Mouse (Mus musculus) left cerebral cortex, adult 2 months (tissue): ENCODE data around the gene Tnfaip2. TPM values are rescaled to one million over a fixed set of nuclear protein-coding genes. Genes with fewer than 3 reads are reported as not detected.

Experiments
- DNase-seq, 2 experiments: peaks; one replicate each; pipeline ENCODE4 v3.0.0; 2021 to 2022; ENCODE audit warnings: low spot score in 2 of 2, mixed read lengths in 1 of 2; ENCODE audit errors: extremely low spot score in 1 of 2
- H3K27ac ChIP-seq: fragments of 200-600 bp; 2 replicates; pipeline ENCODE4 v1.8.1; 2022
- H3K4me3 ChIP-seq: fragments of 200-600 bp; 2 replicates; pipeline ENCODE4 v1.8.1; 2022
- CTCF ChIP-seq: fragments of 200-600 bp; IDR thresholded peaks from 2 replicates; pipeline ENCODE4 v1.8.1; 2022; ENCODE audit warnings: antibody characterized with exemption, mild to moderate bottlenecking, moderate library complexity
- intact Hi-C: fragments of 180-260 bp; cut with DNase I; formaldehyde crosslinking; loops from one replicate; pipeline ENCODE4 v1.15.1; 2025
- total RNA-seq, 2 experiments: library from RNA; stranded (reverse); gene quantifications; 2 replicates each; pipeline ENCODE4 v1.2.3; 2021

The Tnfaip2 gene
- total RNA-seq, 2 experiments from 2014 or later, result 0.82 to 0.84 TPM

GRCm38 (mm10) chr12:111468206-111468605, 25.9 kb downstream of the Tnfaip2 start:
- no peak for TF ChIP-seq CTCF
- intact Hi-C loops, result loop anchor here (2.0 kb wide), 1 partner anchor 43 kb away; no protein-coding TSS in a partner anchor
- no peak for DNase-seq
- no peak overlapping the region for H3K4me3 ChIP-seq
- no peak overlapping the region for H3K27ac ChIP-seq

GRCm38 (mm10) chr12:111469507-111469906, 27.2 kb downstream of the Tnfaip2 start:
- intact Hi-C loops, result loop anchor here (2.0 kb wide), 1 partner anchor 45 kb away; no protein-coding TSS in a partner anchor
- Histone ChIP-seq H3K27ac (no peak overlapping the region), H3K4me3 (no peak overlapping the region)
- DNase-seq, result peak; percentile 54 to 75
- TF ChIP-seq CTCF, result peak; percentile 90

GRCm38 (mm10) chr12:111471119-111471518, 28.9 kb downstream of the Tnfaip2 start:
- no peak for DNase-seq
- no peak for TF ChIP-seq CTCF
- Histone ChIP-seq H3K4me3 (no peak overlapping the region), H3K27ac (no peak overlapping the region)
- intact Hi-C loops, result no loop called here

GRCm38 (mm10) chr12:111471721-111472120, 29.5 kb downstream of the Tnfaip2 start:
- TF ChIP-seq CTCF, result no peak
- no peak for DNase-seq
- H3K27ac ChIP-seq, result no peak overlapping the region
- intact Hi-C loops, result no loop called here
- no peak overlapping the region for H3K4me3 ChIP-seq

- intact Hi-C loops, result no loop called here
- H3K4me3 ChIP-seq, result no peak overlapping the region
- no peak for DNase-seq
- no peak overlapping the region for H3K27ac ChIP-seq
- TF ChIP-seq CTCF, result no peak
Measured at GRCm38 (mm10) chr12:111472886-111473285, 30.6 kb downstream of the Tnfaip2 start.

- TF ChIP-seq CTCF, result no peak
- H3K4me3 ChIP-seq, result no peak overlapping the region
- no peak overlapping the region for H3K27ac ChIP-seq
- intact Hi-C loops, result no loop called here
- DNase-seq, result no peak
Measured at GRCm38 (mm10) chr12:111474384-111474783, 32.1 kb downstream of the Tnfaip2 start.

GRCm38 (mm10) chr12:111474893-111475643, 32.8 kb downstream of the Tnfaip2 start:
- H3K27ac ChIP-seq, result no peak overlapping the region
- TF ChIP-seq CTCF, result peak; percentile 23
- DNase-seq, result no peak
- intact Hi-C loops, result no loop called here
- no peak overlapping the region for H3K4me3 ChIP-seq

- H3K4me3 ChIP-seq, result no peak overlapping the region
- no peak for TF ChIP-seq CTCF
- intact Hi-C loops, result no loop called here
- no peak for DNase-seq
- H3K27ac ChIP-seq, result no peak overlapping the region
Measured at GRCm38 (mm10) chr12:111478924-111479323, 36.7 kb downstream of the Tnfaip2 start.

- no peak for DNase-seq
- TF ChIP-seq CTCF, result peak; percentile 58
- no peak overlapping the region for H3K27ac ChIP-seq
- intact Hi-C loops, result no loop called here
- no peak overlapping the region for H3K4me3 ChIP-seq
Measured at GRCm38 (mm10) chr12:111479917-111480316, 37.6 kb downstream of the Tnfaip2 start.

- Histone ChIP-seq H3K27ac (no peak overlapping the region), H3K4me3 (peak overlapping the region; percentile 37)
- TF ChIP-seq CTCF, result no peak
- DNase-seq, result no peak
- intact Hi-C loops, result no loop called here
Measured at GRCm38 (mm10) chr12:111485046-111485651, 42.9 kb downstream of the Tnfaip2 start.

- no peak for TF ChIP-seq CTCF
- H3K4me3 ChIP-seq, result peak within 1 kb of the TSS; percentile 37
- DNase-seq, result no peak
Measured at GRCm38 (mm10) chr12:111485652-111486306, 43.5 kb downstream of the Tnfaip2 start, which contains the start of gene Gm266. TSS of gene Gm266 (minus strand) at chr12:111485823.

GRCm38 (mm10) chr12:111486455-111486854, 44.2 kb downstream of the Tnfaip2 start:
- Histone ChIP-seq H3K4me3 (no peak overlapping the region), H3K27ac (0 out of 2 replicates have a peak overlapping the region, but pooled peaks have one; percentile 6)
- no peak for DNase-seq
- no peak for TF ChIP-seq CTCF
- intact Hi-C loops, result no loop called here

More at GRCm38 (mm10) chr12:111485652-111486306, 43.5 kb downstream of the Tnfaip2 start, which contains the start of gene Gm266:
- intact Hi-C loops, result no loop called here
- peak within 1 kb of the TSS; percentile 6 for H3K27ac ChIP-seq
